Mouse (Mus musculus): ENCODE results near the gene Tekt5. TPM values are rescaled to one million over a fixed set of nuclear protein-coding genes. Genes with fewer than 3 reads are reported as not detected.

The Tekt5 gene
- total and polyA plus RNA-seq, 3 experiments, result 0.18 TPM; not detected in 2

DNA sequence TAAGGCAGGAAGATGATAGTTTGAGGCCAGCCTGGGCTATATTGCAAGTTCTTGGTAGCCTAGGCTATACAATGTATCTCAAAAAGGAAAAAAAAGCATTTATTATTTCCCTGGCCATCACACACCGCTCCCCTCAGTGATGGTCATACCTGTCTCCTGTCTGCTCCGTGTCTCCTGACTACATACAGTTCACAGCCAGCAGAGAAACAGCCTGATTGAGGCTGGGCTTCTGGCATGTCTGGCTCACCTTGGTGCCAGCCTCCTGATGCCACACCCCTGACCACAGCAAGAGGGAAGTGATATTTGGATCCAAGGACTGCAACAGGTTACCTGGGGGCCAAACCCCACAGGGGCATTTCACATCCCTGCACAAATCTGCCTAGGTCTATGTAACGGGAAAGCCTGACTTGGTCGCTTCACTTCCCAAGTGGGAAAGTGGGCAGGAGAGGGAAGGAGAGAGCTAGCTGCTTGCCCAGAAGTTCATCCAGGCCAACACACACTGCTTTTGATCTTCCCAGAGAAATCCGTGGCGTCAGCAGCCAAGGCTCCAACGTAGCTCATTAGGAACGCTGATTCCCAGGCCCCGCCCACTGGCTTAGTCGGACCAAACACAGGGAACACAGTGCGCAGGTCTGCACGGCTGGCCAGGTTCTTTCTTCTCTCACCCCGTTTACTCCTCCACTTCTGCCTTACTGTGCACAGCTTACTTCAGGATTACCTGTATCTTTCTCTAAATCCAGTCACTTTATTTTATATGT is 20.9 kb downstream of the Tekt5 start:
- H3K27me3 ChIP-seq (ENCODE audit: control insufficient read depth, insufficient read depth, low read length), result no peaks in the 10 kb centered on the region; the same call in 1 of the 2 replicates
- 29% methylated on average over 13 of the region's 13 CpGs for WGBS
- no peak overlapping the region for H3K9ac ChIP-seq (ENCODE audit: low read depth, low read length)
- peak in 1 of 2 experiments; percentile 48 for DNase-seq
- intact Hi-C loops (cut with DNase I), result no loop called here
- no peaks in the 10 kb centered on the region for H3K79me2 ChIP-seq (replicated peaks; ENCODE audit: control insufficient read depth, insufficient read depth, low read length)
- TF ChIP-seq POLR2A (IDR thresholded peaks at IDR 0.05; ENCODE audit: insufficient read depth, low read depth, low read length), result no peak
- no peak for TF ChIP-seq CTCF (IDR thresholded peaks at IDR 0.05)
- TF ChIP-seq EP300 (IDR thresholded peaks at IDR 0.05; ENCODE audit: insufficient read depth, low read depth, low read length), result no peak
- H3K4me3 ChIP-seq, result no peak overlapping the region
- no peaks in the 10 kb centered on the region for H3K36me3 ChIP-seq (ENCODE audit: control insufficient read depth, insufficient read depth, low read length)
- no peak overlapping the region for H3K27ac ChIP-seq
- no peaks in the 10 kb centered on the region for H3K4me1 ChIP-seq (ENCODE audit: control insufficient read depth, insufficient read depth, low read length)

DNA sequence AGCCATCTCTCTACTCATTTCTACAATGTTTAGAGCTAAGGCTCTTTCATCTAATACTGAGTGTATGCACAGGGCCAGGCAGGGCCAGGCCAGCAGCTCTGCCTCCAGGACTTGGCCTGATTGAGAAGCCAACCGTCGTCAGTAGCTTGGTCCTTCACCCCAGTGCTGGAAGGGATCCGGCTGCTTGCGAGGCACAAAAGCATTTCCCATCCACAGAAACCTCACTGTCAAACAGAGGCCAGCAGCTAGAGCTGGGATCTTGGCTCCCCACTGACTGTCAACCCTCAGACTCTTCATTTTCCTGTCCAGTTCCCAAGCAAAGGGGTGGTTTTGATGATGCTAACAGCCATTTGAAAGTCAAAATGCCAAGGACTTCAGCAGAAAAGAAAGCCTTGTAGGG is 22.9 kb downstream of the Tekt5 start:
- Histone ChIP-seq H3K9ac (ENCODE audit: low read depth, low read length) (no peak overlapping the region), H3K27ac (no peak overlapping the region), H3K4me1 (ENCODE audit: control insufficient read depth, insufficient read depth, low read length) (no peaks in the 10 kb centered on the region), H3K36me3 (ENCODE audit: control insufficient read depth, insufficient read depth, low read length) (no peaks in the 10 kb centered on the region), H3K27me3 (ENCODE audit: control insufficient read depth, insufficient read depth, low read length) (no peaks in the 10 kb centered on the region; the same call in 1 of the 2 replicates), H3K79me2 (replicated peaks; ENCODE audit: control insufficient read depth, insufficient read depth, low read length) (no peaks in the 10 kb centered on the region), H3K4me3 (no peak overlapping the region)
- intact Hi-C loops (cut with DNase I), result no loop called here
- 79% methylated on average over 4 of the region's 4 CpGs for WGBS
- TF ChIP-seq EP300 (IDR thresholded peaks at IDR 0.05; ENCODE audit: insufficient read depth, low read depth, low read length) (no peak), CTCF (IDR thresholded peaks at IDR 0.05) (no peak), POLR2A (IDR thresholded peaks at IDR 0.05; ENCODE audit: insufficient read depth, low read depth, low read length) (no peak)
- peak in 1 of 2 experiments; percentile 13 for DNase-seq

DNA sequence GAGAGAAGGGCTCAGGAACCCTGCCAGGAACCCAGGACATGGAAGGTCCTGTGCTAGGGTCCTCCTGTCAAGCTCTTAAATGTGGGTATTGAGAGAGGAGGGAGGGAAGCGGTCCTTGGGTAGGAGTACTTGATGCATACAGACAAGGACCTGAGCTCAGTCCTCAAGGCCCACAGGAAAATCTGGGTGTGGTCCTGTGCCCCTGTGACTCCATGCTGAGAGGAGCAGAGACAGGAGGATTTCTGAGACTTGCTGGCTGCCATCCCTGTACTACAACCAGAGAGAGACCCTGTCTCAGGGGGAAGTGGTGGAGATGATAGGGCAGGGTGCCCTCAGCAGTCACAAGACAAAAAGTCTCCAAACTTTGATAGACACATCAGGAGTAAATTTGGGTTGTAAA is 25.3 kb downstream of the Tekt5 start:
- 93% methylated on average over 1 of the region's 1 CpGs for WGBS
- Histone ChIP-seq H3K9ac (ENCODE audit: low read depth, low read length) (no peak overlapping the region), H3K27me3 (ENCODE audit: control insufficient read depth, insufficient read depth, low read length) (no peaks in the 10 kb centered on the region), H3K4me1 (ENCODE audit: control insufficient read depth, insufficient read depth, low read length) (no peaks in the 10 kb centered on the region), H3K36me3 (ENCODE audit: control insufficient read depth, insufficient read depth, low read length) (no peaks in the 10 kb centered on the region), H3K4me3 (no peak overlapping the region), H3K79me2 (replicated peaks; ENCODE audit: control insufficient read depth, insufficient read depth, low read length) (no peaks in the 10 kb centered on the region), H3K27ac (no peak overlapping the region)
- intact Hi-C loops (cut with DNase I), result no loop called here
- no peak for DNase-seq
- TF ChIP-seq CTCF (IDR thresholded peaks at IDR 0.05) (no peak), EP300 (IDR thresholded peaks at IDR 0.05; ENCODE audit: insufficient read depth, low read depth, low read length) (no peak), POLR2A (IDR thresholded peaks at IDR 0.05; ENCODE audit: insufficient read depth, low read depth, low read length) (no peak)

DNA sequence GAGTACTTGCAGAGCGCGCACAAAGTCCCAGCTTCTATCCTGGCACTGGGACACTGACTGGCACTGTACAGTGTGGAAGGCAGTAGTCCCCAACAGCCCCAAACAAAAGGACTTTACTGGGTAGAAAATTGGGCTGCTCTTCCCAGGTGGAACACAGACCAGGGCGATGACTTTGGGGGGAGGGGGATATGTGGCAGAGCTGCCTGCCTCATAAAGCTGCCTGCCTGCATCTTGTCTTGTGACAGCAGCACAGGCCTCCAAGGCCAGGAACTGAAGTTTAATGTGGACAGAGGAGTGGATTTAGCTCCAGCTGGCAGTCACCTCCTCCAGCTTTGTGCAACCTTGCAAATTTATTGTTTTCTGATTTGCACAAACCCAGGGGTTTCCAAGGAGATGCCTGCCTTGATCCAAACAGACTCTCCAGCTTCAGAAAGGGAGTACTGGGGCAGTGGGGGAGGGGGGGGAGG is 25.8 kb downstream of the Tekt5 start:
- DNase-seq, result peak in 1 of 2 experiments; percentile 36

DNA sequence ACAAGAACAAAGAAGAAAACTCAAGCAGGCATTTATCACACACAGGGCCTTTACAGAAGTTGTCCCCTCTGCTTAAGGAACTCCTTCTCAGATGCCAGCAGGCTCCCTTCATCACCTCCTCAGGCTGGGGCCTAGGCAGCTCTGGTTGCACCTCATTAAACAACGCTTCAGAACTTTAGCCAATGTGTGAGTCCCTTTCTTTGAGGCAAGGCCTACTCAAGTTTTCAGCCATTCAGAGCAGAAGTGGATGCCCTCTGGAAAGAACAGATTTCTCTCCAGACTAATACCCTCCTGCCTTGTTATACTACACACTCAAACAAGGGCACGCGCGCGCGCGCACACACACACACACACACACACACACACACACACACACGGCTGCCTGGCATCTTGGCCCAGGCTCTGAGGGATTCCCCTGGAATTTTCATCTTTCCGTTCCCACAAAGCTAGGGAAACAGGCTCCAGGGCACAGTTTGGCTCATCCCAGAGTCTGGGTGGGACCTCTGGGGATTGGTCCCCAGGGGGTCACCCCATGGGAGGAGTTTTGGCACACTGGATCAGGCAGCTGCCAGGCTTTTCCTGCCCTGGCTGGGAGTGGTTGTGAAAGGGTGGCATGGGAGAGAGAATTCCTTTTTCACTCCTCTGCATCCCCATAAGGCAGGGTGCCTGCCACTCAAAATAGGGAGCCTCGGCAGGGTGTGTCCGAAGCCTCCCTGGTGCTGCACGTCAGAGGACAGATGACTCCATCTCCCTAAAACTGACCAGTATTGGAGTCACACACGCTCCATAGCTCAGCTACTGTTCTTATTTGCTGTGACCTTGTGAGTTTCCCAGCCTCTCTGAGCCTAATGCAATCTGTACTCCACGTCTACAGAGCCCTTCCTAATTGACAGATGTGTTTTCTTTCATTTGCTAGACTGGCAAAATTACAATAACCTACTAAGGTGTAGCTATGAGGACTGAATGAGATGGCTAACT is 28.8 kb downstream of the Tekt5 start:
- TF ChIP-seq POLR2A (IDR thresholded peaks at IDR 0.05; ENCODE audit: insufficient read depth, low read depth, low read length), result no peak
- no peak for TF ChIP-seq CTCF (IDR thresholded peaks at IDR 0.05)
- no peak for TF ChIP-seq EP300 (IDR thresholded peaks at IDR 0.05; ENCODE audit: insufficient read depth, low read depth, low read length)
- Histone ChIP-seq H3K27me3 (ENCODE audit: control insufficient read depth, insufficient read depth, low read length) (no peaks in the 10 kb centered on the region), H3K9ac (ENCODE audit: low read depth, low read length) (no peak overlapping the region), H3K36me3 (ENCODE audit: control insufficient read depth, insufficient read depth, low read length) (no peaks in the 10 kb centered on the region), H3K79me2 (replicated peaks; ENCODE audit: control insufficient read depth, insufficient read depth, low read length) (no peaks in the 10 kb centered on the region), H3K27ac (no peak overlapping the region), H3K4me3 (no peak overlapping the region), H3K4me1 (ENCODE audit: control insufficient read depth, insufficient read depth, low read length) (no peaks in the 10 kb centered on the region)
- intact Hi-C loops (cut with DNase I), result no loop called here
- DNase-seq, result peak in 1 of 2 experiments; percentile 33
- 65% methylated on average over 14 of the region's 14 CpGs for WGBS

More for the DNA sequence above, 25.8 kb downstream of the Tekt5 start:
- WGBS, result 68% methylated on average over 3 of the region's 3 CpGs
- Histone ChIP-seq H3K79me2 (replicated peaks; ENCODE audit: control insufficient read depth, insufficient read depth, low read length) (no peaks in the 10 kb centered on the region), H3K9ac (ENCODE audit: low read depth, low read length) (no peak overlapping the region), H3K4me1 (ENCODE audit: control insufficient read depth, insufficient read depth, low read length) (no peaks in the 10 kb centered on the region), H3K27me3 (ENCODE audit: control insufficient read depth, insufficient read depth, low read length) (no peaks in the 10 kb centered on the region), H3K36me3 (ENCODE audit: control insufficient read depth, insufficient read depth, low read length) (no peaks in the 10 kb centered on the region), H3K4me3 (no peak overlapping the region), H3K27ac (no peak overlapping the region)
- intact Hi-C loops (cut with DNase I), result no loop called here
- no peak for TF ChIP-seq CTCF (IDR thresholded peaks at IDR 0.05)
- TF ChIP-seq POLR2A (IDR thresholded peaks at IDR 0.05; ENCODE audit: insufficient read depth, low read depth, low read length), result no peak
- TF ChIP-seq EP300 (IDR thresholded peaks at IDR 0.05; ENCODE audit: insufficient read depth, low read depth, low read length), result no peak

Measured in heart, adult 2 months (tissue).